Mouse (Mus musculus): ENCODE results near the gene Ifnk.

DNA sequence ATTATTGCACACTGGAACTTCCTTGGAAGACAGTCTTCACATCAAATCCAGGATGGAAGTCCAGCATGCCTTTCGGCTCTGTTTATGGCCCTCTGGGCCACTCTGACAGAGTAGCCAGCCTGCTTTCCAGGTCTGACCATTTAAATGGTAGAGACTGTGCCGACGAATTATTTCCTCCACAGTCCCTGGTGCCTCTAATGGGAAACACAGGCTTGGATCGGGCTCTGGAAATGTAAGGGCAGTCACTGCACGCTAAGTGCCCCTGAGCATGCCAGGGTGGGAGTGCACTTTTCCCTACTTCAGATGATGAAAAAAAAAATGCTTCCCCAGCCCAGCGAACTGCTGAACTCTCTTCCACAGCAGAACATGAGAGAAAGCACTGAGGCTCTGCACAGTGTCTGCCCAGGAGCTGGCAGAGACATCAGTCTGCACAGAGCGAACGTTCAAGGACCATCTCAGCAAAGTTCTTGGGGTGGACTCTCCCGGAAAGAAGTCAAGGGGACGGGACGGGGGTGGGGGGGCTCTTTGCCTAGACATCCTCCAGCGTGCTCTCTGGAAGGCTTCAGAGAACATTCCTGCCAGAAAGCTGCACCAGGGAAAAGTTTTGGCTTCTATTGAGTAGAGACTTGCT, 8.3 kb upstream of the Ifnk start:
- TF ChIP-seq FLI1 (IDR thresholded peaks at IDR 0.05; ENCODE audit: low read length) (no peak), GATA1 (IDR thresholded peaks at IDR 0.05; ENCODE audit: borderline replicate concordance, low read length) (no peak)
